Mouse (Mus musculus) heart, embryonic 10.5 days (tissue): ENCODE data around the gene Usp28. TPM values are rescaled to one million over a fixed set of nuclear protein-coding genes. Genes with fewer than 3 reads are reported as not detected.
A peak's percentile ranks its signal among the peaks of the same experiment; 100 is the strongest.
"Not testable (repeated sequence)": the region's sequence is repeated elsewhere in the genome, so short reads cannot be mapped to it uniquely, and the experiment has no call there.

Experiments
- DNase-seq: peaks from one replicate; pipeline ENCODE4 v3.0.0-alpha.2; 2017; ENCODE audit warnings: low spot score
- H3K27ac ChIP-seq: fragments of 300-500 bp; sonication (generic); 2 replicates; pipeline ENCODE4 v1.5.1; 2016; ENCODE audit warnings: mild to moderate bottlenecking
- H3K27me3 ChIP-seq: fragments of 300-500 bp; sonication (generic); 2 replicates; pipeline ENCODE4 v1.6.1; 2016; ENCODE audit warnings: mild to moderate bottlenecking; ENCODE audit not compliant: poor library complexity, insufficient read depth, severe bottlenecking
- H3K36me3 ChIP-seq: fragments of 300-500 bp; sonication (generic); 2 replicates; pipeline ENCODE4 v1.6.1; 2016; ENCODE audit warnings: mild to moderate bottlenecking, moderate library complexity
- H3K4me1 ChIP-seq: fragments of 300-500 bp; sonication (generic); 2 replicates; pipeline ENCODE4 v1.6.1; 2016; ENCODE audit warnings: mild to moderate bottlenecking
- H3K4me3 ChIP-seq: fragments of 300-500 bp; sonication (generic); 2 replicates; pipeline ENCODE4 v1.5.1; 2016; ENCODE audit warnings: mild to moderate bottlenecking, moderate library complexity
- H3K9me3 ChIP-seq: fragments of 300-500 bp; sonication (generic); 2 replicates; pipeline ENCODE4 v1.6.1; 2016; ENCODE audit warnings: mild to moderate bottlenecking, moderate library complexity
- WGBS: fragments of 180-500 bp; shearing (Covaris S2); methylation state at CpG from one replicate; pipeline ENCODE4 v1.1.7; 2016; 5-methylcytosine and 5-hydroxymethylcytosine counted together
- polyA plus RNA-seq: library from polyadenylated mRNA; unstranded; fragments of >200 nt; fragmentation: Nextera tagmentation; extraction: Ambion mirVana; gene quantifications from 2 replicates; pipeline ENCODE4 v1.2.1, GENCODE M21; 2016

Usp28 gene
- 86.2 and 146 TPM in 2 replicates for polyA plus RNA-seq

GRCm38 (mm10) chr9:48984845-48985707 lies at the start of gene Usp28:
Usp28 (plus strand) TSS chr9:48985375.
- Histone ChIP-seq H3K4me1 (peaks cover 24% of the 10 kb centered on the region), H3K9me3 (no peaks in the 10 kb centered on the region), H3K4me3 (peak within 1 kb of the TSS; percentile 92), H3K27me3 (no peaks in the 10 kb centered on the region), H3K27ac (peak within 1 kb of the TSS; percentile 96), H3K36me3 (peaks cover 5% of the 10 kb centered on the region; the same call in 1 of the 2 replicates)
- WGBS: under 1% methylated on average over 94 of the region's 94 CpGs
- DNase-seq: peak; percentile 100

- Histone ChIP-seq H3K4me3 (no peak overlapping the region), H3K9me3 (no peaks in the 10 kb centered on the region), H3K36me3 (no peaks in the 10 kb centered on the region), H3K4me1 (peaks cover 9% of the 10 kb centered on the region; the same call in 1 of the 2 replicates), H3K27ac (no peak overlapping the region), H3K27me3 (0 out of 2 replicates have a peak, but pooled peaks cover 4% of the 10 kb centered on the region)
- 71% methylated on average over 1 of the region's 1 CpGs for WGBS
- DNase-seq: no peak
These were observed 42.8 kb upstream of the Usp28 start for GRCm38 (mm10) chr9:48942349-48942748.

- DNase-seq: no peak
- no peaks in the 10 kb centered on the region for H3K36me3 ChIP-seq
- WGBS: 85% methylated on average over 4 of the region's 4 CpGs
- no peak overlapping the region for H3K27ac ChIP-seq
- H3K4me1 ChIP-seq: peaks cover 5% of the 10 kb centered on the region; the same call in 1 of the 2 replicates
- no peak overlapping the region for H3K4me3 ChIP-seq
- no peaks in the 10 kb centered on the region for H3K27me3 ChIP-seq
- H3K9me3 ChIP-seq: no peaks in the 10 kb centered on the region
These were observed 37.6 kb upstream of the Usp28 start for GRCm38 (mm10) chr9:48947565-48947964.

- no peak overlapping the region for H3K27ac ChIP-seq
- no peak for DNase-seq
- 41% methylated on average over 12 of the region's 12 CpGs for WGBS
- no peaks in the 10 kb centered on the region for H3K9me3 ChIP-seq
- H3K4me1 ChIP-seq: 0 out of 2 replicates have a peak, but pooled peaks cover 2% of the 10 kb centered on the region
- H3K4me3 ChIP-seq: no peak overlapping the region; the same call in 1 of the 2 replicates
- H3K27me3 ChIP-seq: peaks cover 37% of the 10 kb centered on the region
- no peaks in the 10 kb centered on the region for H3K36me3 ChIP-seq
These were observed 23.9 kb upstream of the Usp28 start for GRCm38 (mm10) chr9:48961314-48961713.

- Histone ChIP-seq H3K4me1 (0 out of 2 replicates have a peak, but pooled peaks cover 2% of the 10 kb centered on the region), H3K27ac (no peak overlapping the region), H3K27me3 (peaks cover 37% of the 10 kb centered on the region), H3K36me3 (no peaks in the 10 kb centered on the region), H3K9me3 (no peaks in the 10 kb centered on the region), H3K4me3 (no peak overlapping the region)
- 34% methylated on average over 7 of the region's 7 CpGs for WGBS
- DNase-seq: no peak
These were observed 23.0 kb upstream of the Usp28 start for GRCm38 (mm10) chr9:48962131-48962530.

GRCm38 (mm10) chr9:48964587-48965040 lies 20.6 kb upstream of the Usp28 start, which contains the start of gene Htr3b:
Htr3b (minus strand) TSS chr9:48964990.
- Histone ChIP-seq H3K4me1 (0 out of 2 replicates have a peak, but pooled peaks cover 2% of the 10 kb centered on the region), H3K9me3 (no peaks in the 10 kb centered on the region), H3K36me3 (no peaks in the 10 kb centered on the region), H3K4me3 (no peak within 1 kb of the TSS), H3K27me3 (peaks cover 37% of the 10 kb centered on the region), H3K27ac (no peak within 1 kb of the TSS)
- 56% methylated on average over 7 of the region's 7 CpGs for WGBS
- DNase-seq: no peak

GRCm38 (mm10) chr9:48972494-48972893 lies 12.7 kb upstream of the Usp28 start:
- no peaks in the 10 kb centered on the region for H3K9me3 ChIP-seq

GRCm38 (mm10) chr9:48976661-48977355 lies 8.4 kb upstream of the Usp28 start:
- Histone ChIP-seq H3K27ac (no peak overlapping the region), H3K4me1 (peaks cover 7% of the 10 kb centered on the region), H3K9me3 (no peaks in the 10 kb centered on the region), H3K36me3 (no peaks in the 10 kb centered on the region), H3K27me3 (no peaks in the 10 kb centered on the region), H3K4me3 (no peak overlapping the region)
- 74% methylated on average over 6 of the region's 6 CpGs for WGBS
- DNase-seq: no peak

More at GRCm38 (mm10) chr9:48972494-48972893, 12.7 kb upstream of the Usp28 start:
- Histone ChIP-seq H3K4me1 (no peaks in the 10 kb centered on the region), H3K36me3 (no peaks in the 10 kb centered on the region), H3K27ac (no peak overlapping the region), H3K27me3 (no peaks in the 10 kb centered on the region), H3K4me3 (no peak overlapping the region)
- no peak for DNase-seq
- WGBS: 33% methylated on average over 3 of the region's 3 CpGs

GRCm38 (mm10) chr9:48980371-48980770 lies 4.8 kb upstream of the Usp28 start:
- Histone ChIP-seq H3K4me1 (peaks cover 7% of the 10 kb centered on the region), H3K27me3 (no peaks in the 10 kb centered on the region), H3K27ac (peak overlapping the region; percentile 62), H3K4me3 (no peak overlapping the region), H3K9me3 (no peaks in the 10 kb centered on the region), H3K36me3 (0 out of 2 replicates have a peak, but pooled peaks cover 2% of the 10 kb centered on the region)
- 44% methylated on average over 5 of the region's 5 CpGs for WGBS
- DNase-seq: no peak

GRCm38 (mm10) chr9:48980781-48981180 lies 4.4 kb upstream of the Usp28 start:
- DNase-seq: no peak
- Histone ChIP-seq H3K4me1 (peaks cover 7% of the 10 kb centered on the region), H3K27ac (peak overlapping the region; percentile 62), H3K9me3 (no peaks in the 10 kb centered on the region), H3K27me3 (no peaks in the 10 kb centered on the region), H3K36me3 (0 out of 2 replicates have a peak, but pooled peaks cover 2% of the 10 kb centered on the region), H3K4me3 (no peak overlapping the region)
- WGBS: 63% methylated on average over 3 of the region's 3 CpGs

- H3K36me3 ChIP-seq: 0 out of 2 replicates have a peak, but pooled peaks cover 2% of the 10 kb centered on the region
These were observed 3.3 kb upstream of the Usp28 start for GRCm38 (mm10) chr9:48981827-48982226.

GRCm38 (mm10) chr9:48983801-48984200 lies 1.4 kb upstream of the Usp28 start:
- H3K4me3 ChIP-seq: not testable (repeated sequence)
- 94% methylated on average over 6 of the region's 6 CpGs for WGBS
- peaks cover 20% of the 10 kb centered on the region for H3K4me1 ChIP-seq

More at GRCm38 (mm10) chr9:48981827-48982226, 3.3 kb upstream of the Usp28 start:
- no peaks in the 10 kb centered on the region for H3K9me3 ChIP-seq
- no peak overlapping the region for H3K4me3 ChIP-seq
- DNase-seq: no peak
- H3K27me3 ChIP-seq: no peaks in the 10 kb centered on the region
- peaks cover 7% of the 10 kb centered on the region for H3K4me1 ChIP-seq
- H3K27ac ChIP-seq: no peak overlapping the region

More at GRCm38 (mm10) chr9:48983801-48984200, 1.4 kb upstream of the Usp28 start:
- H3K27me3 ChIP-seq, H3K9me3 ChIP-seq, H3K36me3 ChIP-seq, DNase-seq: not testable (repeated sequence)
- 0 out of 2 replicates have a peak overlapping the region, but pooled peaks have one; percentile 96 for H3K27ac ChIP-seq
